Mouse (Mus musculus): ENCODE results near the gene Ccne1.

- TF ChIP-seq CTCF (IDR thresholded peaks at IDR 0.05; ENCODE audit: control insufficient read depth, insufficient read depth, low read length) (no peak), POLR2A (IDR thresholded peaks at IDR 0.05; ENCODE audit: borderline replicate concordance, control insufficient read depth, low read depth, low read length) (no peak)
Measured at GRCm38 (mm10) chr7:38093101-38093500, 14.2 kb downstream of the Ccne1 start.
